Mouse (Mus musculus) left cerebral cortex, postnatal 4 days (tissue): ENCODE data around the gene Dst. TPM values are rescaled to one million over a fixed set of nuclear protein-coding genes. Genes with fewer than 3 reads are reported as not detected.
A peak's percentile ranks its signal among the peaks of the same experiment; 100 is the strongest.
"Not testable (repeated sequence)": the region's sequence is repeated elsewhere in the genome, so short reads cannot be mapped to it uniquely, and the experiment has no call there.

ENCODE experiments used
- DNase-seq: peaks from one replicate; pipeline ENCODE4 v3.0.0-alpha.2; 2022
- intact Hi-C: fragments of 180-260 bp; cut with DNase I; formaldehyde crosslinking; loops from one replicate; pipeline ENCODE4 v1.15.1; 2025
- total RNA-seq, 2 experiments: library from RNA; stranded (reverse); gene quantifications; 2 replicates each; pipeline ENCODE4 v1.2.3; 2021

Dst gene
- total RNA-seq, 2 experiments from 2014 or later, result 282 TPM

DNA sequence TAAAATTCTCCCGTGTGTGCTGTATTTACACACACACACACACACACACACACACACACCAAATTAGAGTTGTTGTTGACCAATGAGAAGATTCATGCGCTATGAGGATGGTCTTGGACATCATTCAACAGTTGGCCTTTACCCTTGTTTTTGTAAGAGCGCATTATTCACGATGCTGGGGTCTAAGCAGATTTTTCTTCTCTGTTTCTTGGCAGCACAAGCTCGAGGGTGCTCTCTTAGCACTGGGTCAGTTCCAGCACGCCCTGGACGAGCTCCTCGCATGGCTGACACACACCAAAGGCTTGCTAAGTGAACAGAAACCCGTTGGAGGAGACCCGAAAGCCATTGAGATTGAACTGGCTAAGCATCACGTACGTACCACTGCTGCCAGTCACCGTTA is 360.5 kb downstream of the Dst start:
- DNase-seq, result no peak
- intact Hi-C loops, result no loop called here

DNA sequence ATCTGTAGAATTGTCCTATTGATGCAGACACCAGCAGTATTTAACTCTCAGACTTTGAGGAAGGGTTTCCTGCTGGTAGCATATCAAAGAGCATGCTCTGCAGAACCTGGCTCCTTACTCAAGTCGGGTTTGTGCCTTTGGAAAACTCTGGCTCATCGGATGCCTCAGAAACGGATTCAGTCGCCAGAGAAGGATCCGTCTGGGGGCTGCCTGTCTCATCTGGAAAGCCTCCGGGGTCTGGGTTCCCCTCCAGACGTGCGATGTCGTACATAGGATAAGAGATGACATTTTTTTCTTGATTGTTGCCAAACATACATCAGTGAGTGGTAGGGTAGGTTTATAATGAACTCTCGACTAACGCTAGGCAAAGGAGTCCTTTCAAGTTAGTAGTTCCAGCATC is 361.6 kb downstream of the Dst start:
- intact Hi-C loops, result no loop called here
- DNase-seq, result no peak

DNA sequence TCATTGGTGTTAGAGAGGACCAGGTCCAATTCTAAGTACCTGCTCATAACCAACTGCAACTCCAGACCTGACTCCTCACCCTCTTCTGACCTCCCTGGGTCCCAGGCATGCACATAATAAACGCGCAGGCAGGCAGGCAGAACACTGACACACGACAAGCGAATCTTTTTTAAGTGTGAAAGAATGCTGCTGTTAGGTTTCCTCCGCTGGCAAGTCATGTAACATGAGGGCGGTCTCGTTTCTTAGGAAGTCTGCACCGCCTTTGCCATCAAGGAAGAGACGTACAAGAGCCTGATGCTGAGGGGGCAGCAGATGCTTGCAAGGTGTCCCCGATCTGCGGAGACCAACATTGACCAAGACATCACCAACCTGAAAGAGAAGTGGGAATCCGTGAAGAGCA is 365.9 kb downstream of the Dst start:
- DNase-seq, result no peak
- intact Hi-C loops, result loop anchor here (10.0 kb wide), 1 partner anchor 59 kb away; no protein-coding TSS in a partner anchor

DNA sequence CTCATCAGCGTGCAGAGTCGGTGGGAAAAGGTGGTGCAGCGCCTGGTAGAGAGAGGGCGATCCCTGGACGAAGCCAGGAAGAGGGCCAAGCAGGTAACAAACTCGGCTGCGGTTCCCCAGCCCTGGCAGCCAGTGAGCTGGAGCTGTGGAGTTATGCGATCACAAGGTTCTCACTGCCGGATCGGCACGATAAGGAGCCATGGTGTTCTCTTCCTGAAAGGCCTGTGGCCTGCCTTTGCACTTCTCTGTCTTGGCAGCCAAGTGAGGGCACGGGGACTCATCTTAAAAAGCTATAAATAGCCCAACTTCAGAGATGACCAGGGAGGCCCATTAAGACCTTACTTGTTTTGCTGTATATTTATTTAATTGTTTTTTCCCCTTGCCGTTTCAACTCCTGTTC is 367.8 kb downstream of the Dst start:
- DNase-seq, result no peak
- intact Hi-C loops, result loop anchor here (10.0 kb wide), 1 partner anchor 61 kb away; no protein-coding TSS in a partner anchor

DNA sequence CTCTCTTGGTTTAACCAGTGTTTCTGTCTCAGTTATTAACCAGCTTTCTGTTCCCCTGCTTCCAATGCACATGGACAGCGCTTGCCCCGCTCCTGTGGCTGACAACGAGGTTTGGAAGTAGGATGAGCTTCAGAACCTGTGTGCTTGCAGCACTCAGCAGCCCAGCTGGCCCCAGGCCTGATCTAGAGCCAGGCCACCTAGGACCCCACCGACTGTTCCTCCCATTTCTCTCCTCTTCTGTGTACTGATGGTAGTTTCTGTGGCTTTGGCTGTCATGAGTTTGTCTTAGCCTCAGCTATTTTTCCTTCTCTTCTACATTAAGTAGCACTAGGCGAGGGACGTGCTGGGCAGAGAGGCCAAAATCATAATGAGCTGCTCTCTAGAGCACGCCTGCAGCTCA is 368.7 kb downstream of the Dst start:
- DNase-seq, result no peak
- intact Hi-C loops, result loop anchor here (10.0 kb wide), 1 partner anchor 62 kb away; no protein-coding TSS in a partner anchor

DNA sequence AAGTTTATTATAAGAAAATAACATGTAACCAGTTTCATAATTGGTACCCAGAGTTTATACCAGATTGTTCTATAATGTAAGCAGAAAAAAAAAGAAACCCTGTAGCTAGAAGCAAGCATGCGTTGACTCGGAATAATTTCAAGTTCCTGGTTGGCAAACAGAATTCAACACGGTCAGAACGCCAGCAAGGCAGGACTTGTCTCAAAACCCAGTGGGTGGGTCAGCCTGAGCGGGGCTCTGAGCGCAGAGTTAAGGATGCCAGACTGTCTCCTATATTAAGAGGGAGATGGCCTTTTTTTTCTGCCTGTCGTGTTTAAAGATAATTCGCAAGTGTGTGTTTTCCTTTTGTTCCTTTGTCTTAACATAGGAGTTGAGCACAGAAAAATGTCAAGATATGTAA is 369.2 kb downstream of the Dst start:
- no peak for DNase-seq
- intact Hi-C loops, result loop anchor here (10.0 kb wide), 1 partner anchor 62 kb away; no protein-coding TSS in a partner anchor

DNA sequence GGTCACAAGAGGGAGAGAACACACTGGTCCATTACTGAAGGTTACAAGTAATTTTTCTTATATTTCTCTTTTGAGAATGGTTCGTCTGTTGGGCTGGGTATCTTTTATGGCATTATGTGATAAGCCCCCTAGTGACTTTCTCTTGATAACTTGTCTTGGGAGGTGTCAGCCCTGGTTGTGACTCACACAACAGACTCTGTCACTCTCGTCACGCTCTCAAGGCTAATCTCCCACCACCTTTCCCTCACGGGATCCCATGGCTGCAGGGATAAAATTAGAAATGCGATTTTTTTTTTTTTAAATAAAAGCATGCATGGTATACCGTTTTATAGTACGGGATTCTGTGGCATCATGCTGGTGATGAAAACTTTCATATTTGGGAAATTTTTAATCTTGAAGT is 375.5 kb downstream of the Dst start:
- DNase-seq, result no peak
- intact Hi-C loops, result no loop called here

DNA sequence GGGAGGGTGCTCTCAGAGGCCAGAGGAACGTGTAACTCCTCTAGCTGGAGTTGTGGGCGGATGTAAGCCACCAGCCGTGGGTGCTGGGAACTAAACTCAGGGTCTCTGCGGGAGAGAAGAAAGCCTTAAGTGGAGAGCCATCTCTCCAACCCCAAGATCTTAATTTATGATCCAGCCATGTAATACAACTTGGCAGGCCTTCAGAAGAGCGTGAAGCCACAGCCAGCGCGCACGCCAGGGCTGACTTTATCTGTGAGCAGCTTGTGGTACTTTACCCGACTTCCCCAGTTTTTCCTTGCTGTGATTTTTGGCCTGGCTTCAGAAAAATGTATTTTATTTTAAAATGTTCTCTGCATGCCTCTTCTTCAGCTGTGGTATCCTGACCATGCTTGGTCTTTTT is 377.0 kb downstream of the Dst start:
- no peak for DNase-seq
- intact Hi-C loops, result no loop called here

DNA sequence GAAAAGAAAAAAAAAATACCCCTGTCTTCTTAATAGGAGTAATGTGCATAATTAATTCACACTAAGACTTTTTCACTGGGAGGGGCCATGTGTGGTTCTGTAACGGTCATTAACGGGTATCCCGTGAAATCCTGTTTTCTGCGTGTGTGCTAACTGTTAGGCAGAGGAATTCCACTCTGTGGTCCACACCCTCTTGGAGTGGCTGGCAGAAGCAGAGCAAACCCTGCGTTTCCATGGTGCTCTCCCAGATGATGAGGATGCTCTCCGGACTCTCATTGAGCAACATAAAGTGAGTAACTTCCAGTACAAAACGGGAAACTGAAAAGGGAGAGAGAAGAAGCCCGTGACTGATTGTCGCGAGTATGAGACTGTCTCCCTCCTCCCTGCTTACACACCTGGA is 379.7 kb downstream of the Dst start:
- no peak for DNase-seq
- intact Hi-C loops, result no loop called here

DNA sequence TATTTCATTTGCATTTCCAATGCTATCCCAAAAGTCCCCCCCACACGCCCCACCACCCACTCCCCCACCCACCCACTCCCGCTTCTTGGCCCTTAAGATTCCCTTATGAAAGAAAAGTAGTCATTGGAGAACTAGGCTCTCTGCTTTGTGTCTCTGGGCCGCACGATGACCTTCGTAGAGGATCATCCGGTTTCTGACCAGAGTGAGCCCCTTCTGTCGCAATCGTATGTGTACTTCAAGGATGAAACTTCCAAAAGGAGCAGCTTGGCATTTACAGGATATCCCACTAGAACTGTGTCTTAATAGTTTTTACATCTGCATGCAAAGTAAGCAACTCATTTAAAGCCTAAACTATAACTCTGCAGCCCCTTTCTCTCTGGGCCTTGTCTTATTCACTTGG is 380.2 kb downstream of the Dst start:
- DNase-seq, result no peak
- intact Hi-C loops, result no loop called here

DNA sequence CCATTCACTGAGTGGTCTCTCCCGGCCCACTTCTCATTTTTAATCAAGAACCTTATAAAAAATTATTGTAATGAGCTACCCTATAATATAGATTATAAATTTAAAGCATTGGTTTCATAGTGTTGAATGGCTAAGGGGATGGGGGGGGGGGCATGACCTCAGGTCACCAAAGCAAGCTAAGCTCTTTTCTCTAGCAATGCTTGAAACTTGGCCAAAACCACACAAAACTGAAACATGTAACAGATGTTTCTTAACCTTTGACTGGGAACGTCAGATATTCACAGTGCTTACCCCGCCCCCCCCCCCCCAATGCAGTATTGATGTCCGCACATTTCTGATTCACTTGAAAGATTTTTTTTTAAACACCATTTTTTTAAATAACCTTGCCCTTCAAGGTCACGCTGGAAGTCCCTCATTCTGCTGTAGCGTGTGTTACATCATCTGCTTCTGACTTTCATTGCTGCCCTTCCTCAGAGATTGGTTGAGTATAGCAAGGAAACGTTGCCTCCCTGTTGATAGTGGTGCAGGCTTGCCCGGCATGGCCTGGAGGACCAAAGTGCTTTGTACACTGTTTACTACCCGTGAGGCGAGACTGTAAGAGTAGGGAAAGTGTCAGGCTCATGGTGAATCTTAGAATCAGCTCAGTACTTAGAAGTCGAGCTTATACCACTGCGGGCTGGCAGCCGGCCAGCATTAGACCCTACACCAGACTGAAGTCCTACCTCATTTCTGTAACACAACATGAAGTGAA is 380.9 kb downstream of the Dst start:
- intact Hi-C loops, result no loop called here
- DNase-seq, result no peak

DNA sequence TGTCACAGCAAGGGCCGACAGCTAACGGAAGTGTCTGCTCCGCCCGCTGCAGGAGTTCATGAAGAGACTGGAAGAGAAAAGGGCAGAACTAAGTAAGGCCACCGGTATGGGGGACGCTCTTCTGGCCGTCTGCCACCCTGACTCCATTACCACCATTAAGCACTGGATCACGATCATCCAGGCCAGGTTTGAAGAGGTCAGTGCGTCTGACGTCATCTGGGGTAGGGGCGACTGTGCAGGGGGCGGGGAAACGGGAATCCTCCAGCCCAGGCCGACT is 381.4 kb downstream of the Dst start:
- intact Hi-C loops, result no loop called here
- no peak for DNase-seq

DNA sequence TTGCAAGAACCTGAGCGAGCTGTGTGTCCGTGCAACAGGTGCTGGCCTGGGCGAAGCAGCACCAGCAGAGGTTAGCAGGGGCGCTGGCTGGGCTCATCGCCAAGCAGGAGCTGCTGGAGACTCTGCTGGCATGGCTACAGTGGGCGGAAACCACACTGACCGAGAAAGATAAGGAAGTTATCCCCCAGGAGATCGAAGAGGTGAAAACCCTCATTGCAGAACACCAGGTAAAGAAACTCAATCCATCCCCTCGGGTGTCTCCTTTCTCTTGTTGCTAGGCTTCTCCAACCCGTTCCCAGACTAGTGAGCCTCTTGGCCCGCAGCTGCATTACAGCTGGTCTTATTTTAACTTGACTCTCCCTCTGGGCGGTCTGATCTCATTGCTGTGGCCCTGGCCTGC is 382.3 kb downstream of the Dst start:
- DNase-seq, result no peak
- intact Hi-C loops, result no loop called here

DNA sequence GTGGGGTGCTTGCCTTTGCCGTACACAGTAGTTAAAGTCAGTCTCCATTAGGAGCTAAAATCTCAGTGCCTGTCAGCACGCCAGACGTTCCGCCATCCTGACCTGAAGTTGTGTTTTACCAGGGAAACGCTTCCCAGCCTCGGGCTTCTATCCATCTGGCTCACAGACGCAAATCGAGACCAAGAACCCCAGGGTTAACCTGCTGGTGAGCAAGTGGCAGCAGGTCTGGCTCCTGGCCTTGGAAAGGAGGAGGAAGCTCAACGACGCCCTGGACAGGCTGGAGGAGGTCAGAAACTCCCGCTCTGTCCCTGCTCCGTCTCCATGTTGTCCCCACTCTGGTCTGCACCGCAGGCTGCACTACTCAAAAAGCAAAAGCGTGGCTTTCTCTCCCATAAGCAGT is 385.2 kb downstream of the Dst start:
- DNase-seq, result peak; percentile 23
- intact Hi-C loops, result no loop called here

DNA sequence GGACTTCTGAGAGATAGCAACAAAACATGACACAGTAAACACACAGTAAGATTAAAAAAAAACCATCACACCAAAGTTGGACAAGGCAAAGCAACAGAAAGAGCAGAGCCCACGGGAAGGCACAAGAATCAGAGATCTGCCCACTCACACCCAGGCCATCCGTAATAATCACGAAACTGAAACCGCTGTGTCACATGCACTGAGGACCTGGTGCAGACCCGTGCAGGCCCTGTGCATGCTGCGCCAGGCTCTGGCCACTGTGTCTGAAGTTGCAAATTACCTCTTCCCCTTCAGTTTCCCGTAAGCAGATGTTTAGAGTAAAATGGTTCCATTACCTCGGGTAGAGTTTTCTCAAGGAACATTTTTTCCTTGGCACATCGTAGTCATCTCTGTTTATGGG is 389.6 kb downstream of the Dst start:
- intact Hi-C loops, result no loop called here
- DNase-seq, result no peak

DNA sequence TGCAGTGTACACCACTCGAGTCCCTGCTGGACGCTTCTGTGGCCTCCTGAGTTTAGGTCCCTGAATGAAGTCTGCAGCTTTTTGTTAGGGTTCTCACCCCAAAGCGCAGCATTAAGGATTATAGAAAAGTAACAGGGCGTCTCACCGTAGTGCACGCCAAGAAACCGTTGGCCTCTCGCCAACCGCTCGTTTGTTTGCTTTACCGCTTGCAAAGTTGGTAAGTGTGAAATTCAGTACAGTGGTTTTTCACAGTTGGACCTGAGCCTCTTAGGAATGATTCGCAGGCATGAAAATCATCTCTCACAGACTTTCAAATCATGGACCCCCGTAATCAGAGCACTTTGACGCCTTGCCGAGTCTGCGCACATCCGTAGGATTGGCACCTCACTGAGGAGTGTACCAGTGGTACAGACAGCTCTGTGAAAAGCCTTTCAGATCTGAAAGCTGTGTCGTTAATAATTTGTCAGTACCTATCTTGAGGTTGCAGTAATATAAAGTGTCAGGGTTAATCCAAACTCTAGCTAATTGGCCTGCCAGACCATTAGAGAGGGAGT is 390.7 kb downstream of the Dst start:
- intact Hi-C loops, result no loop called here
- DNase-seq, result peak; percentile 59

DNA sequence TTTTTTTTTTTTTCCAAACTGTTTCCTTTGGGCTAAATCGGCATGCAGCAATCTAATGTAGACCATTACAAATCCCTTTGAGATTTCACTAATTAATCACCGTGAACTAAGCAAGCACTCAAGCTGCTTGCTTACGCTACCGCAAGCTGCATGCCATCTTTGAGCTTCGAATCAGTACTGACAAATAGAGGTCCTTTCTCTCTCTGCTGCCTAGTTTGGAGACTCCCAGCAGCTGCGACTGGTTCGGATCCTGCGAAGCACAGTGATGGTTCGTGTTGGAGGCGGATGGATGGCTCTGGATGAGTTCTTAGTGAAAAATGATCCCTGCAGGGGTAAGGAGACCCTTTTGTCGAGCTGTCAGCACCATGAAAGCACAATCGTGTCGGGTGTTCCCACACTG is 391.5 kb downstream of the Dst start:
- intact Hi-C loops, result no loop called here
- no peak for DNase-seq

DNA sequence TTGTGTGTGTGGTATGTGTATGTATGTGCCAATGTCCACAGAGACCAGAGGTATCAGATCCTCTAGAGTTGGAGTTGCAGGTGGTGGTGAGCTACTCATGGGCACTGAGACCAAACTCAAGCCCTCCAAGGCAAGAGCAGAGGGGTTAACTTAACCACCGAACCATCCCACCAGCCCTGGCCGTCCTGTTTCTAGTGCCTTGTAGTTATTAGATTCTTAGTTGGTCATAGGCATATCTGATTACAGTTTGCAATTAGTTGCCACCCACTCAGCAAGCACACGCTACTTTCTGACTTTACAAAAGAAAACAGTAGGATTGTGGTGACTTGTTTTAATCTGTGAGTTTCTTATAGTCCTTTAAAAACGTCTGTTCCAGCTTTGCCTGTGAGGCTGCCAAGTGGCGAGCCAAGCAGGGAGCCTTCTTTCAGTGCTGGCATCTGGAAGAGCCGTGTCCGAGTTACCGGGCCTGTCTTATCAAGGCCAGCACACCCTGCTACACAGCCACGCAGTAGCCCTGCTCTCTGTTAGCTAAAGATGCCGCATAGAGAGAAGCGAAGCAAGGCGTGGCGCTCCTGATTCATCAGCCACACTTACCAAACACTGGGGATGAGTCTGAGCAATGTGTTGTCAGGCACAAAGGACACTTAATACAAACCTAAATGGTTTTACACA is 392.4 kb downstream of the Dst start:
- no peak for DNase-seq
- intact Hi-C loops, result no loop called here

DNA sequence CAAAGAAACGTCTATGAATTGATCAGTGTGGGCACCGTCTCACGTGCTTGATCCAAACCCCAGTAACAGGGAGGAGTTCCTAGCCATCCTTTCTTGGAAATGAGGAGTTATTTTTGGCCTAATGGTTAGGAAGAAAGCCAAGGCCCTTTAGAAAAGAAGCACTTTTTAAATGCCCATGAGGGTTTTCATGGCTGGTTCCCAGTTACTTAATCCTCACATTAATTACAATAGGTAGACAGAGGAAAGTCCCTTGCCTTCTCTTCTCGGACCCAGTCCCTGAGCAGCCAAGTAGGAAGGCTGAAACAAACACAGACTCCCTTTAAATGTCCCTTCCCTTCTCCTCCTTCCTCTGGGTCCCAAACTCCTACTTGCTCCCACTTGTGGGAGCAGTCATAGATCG is 396.2 kb downstream of the Dst start:
- DNase-seq, result no peak
- intact Hi-C loops, result no loop called here

DNA sequence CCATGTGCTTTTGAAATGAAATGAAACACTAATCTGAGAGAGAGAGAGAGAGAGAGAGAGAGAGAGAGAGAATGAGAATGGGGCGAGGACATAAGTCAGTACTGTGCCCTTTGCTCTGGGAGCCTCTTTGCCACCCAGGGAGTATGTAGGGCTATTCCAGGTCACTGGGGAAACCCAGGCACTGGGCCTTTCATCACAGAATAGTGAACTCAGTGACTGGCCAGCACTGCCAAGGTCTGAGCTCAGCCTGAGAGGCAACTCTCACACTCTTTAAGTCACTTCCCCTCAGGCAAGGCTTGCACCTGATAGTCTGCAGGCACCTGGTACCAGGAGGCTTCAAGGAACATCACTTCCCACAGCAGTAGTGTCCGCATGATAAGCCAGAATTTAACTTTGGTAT is 398.7 kb downstream of the Dst start:
- no peak for DNase-seq
- intact Hi-C loops, result no loop called here

DNA sequence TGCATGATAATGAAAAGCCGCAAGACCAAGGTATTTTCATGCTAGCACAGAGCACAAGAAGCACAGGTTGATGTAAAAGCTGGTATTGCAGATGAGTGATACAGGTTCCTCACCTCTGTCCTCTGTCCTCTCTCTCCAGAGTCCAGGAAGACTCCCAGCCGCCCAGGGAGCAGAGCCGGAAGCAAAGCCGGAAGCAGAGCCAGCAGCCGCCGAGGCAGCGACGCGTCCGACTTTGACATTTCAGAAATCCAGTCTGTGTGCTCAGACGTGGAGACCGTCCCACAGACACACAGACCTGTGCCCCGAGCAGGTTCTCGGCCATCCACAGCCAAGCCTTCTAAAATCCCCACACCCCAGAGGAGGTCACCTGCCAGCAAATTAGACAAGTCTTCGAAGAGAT is 399.2 kb downstream of the Dst start:
- no peak for DNase-seq
- intact Hi-C loops, result no loop called here

DNA sequence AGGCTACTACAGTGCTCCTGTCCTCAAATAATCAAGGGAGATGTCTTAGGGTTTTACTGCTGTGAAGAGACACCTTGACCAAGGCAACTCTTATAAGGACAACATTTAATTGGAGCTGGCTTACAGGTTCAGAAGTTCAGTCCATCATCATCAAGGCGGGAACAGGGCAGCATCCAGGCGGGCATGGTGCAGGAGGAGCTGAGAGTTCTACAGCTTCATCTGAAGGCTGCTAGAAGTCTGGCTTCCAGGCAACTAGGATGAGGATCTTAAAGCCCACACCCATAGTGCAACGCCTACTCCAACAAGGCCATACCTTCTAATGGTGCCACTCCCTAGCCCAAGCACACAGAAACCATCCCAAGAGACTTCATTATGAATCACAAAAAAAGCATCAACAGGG is 400.8 kb downstream of the Dst start:
- DNase-seq, intact Hi-C loops: not testable (repeated sequence)
